Mouse (Mus musculus): ENCODE data around the gene Col23a1.

DNA sequence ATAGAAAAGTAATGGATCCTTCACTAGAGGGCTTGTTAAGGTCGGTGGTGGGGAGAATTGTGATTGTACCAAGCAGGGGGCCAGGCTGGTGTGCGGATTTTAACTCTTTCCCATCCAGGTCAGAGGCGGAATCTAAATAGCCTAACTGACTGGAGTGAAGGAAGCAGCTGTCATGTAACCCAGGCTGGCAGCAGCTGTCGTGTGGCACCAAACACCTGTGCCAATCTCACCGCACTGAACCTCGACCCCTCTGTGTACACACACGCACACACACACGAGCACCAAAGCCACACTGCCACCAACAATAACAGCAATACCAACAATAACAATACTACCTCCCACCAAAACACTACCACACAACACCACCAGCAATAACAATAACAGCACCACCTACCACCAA, 152.9 kb downstream of the Col23a1 start:
- TF ChIP-seq POLR2A (IDR thresholded peaks at IDR 0.05; ENCODE audit: borderline replicate concordance, insufficient read depth, low read length) (no peak), CTCF (IDR thresholded peaks at IDR 0.05; ENCODE audit: borderline replicate concordance, insufficient read depth, low read depth, low read length) (no peak)
